Mouse (Mus musculus): Measurements from ENCODE around the gene Nudt8.
A peak's percentile ranks its signal among the peaks of the same experiment; 100 is the strongest.

Nudt8 gene

DNA sequence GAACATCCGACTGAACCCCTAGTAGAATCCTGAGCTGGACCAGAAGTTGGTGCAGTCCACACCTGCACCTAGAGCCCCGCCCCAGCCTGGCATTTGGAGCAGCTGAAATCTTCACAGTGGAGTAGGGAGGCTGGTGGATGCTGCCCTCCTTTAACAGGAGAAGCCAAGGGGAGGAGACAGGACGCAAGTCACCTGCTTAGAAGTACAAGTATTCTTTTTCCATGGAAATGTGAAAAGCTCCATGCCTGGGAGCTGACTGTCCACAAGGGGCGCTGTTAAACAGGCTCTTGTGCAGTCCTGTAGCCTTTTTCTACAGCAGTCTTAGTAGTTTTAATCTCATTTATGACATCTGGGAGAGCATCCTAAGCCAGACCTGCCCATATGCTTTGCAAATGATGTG lies 11.6 kb upstream of the Nudt8 start:
- DNase-seq, result no peak

DNA sequence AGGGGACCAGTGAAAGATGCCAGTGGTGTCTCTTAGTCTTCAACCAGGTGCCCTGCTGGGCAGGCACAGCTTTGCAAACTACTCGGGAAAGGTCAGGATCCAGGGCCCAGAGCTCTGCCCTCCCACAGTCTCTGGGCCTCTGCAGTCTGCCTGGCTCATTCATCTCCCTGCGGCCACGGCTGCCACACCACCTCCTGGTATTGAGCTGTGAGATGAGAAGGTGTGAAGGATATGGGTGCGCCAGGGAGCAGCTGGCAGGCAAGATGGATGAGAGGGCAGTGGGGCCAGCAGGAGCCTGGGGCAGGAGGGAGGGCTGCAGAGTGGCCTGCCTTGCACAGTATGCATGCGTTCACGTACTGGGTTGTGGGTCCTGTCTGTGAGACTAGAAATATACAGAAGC lies 9.6 kb upstream of the Nudt8 start:
- no peak for DNase-seq

DNA sequence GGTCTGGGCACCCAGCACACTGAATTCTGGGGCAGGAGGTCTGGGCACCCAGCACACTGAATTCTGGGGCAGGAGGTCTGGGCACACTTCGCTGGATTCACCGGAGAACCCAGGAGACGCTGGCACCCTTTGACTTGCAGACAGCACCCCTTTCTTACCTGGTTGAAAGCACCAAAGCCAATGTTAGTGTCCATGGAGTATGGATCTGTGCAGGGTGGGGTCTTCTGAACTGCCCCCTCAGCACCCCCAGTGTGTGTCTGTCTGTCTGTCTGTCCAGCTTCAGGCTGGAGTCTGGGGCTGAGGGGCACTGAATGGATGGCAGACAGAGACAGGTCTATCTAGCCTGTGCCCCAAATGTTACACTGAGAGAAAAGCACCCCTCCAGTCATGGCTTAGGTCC lies 8.8 kb upstream of the Nudt8 start:
- no peak for DNase-seq

DNA sequence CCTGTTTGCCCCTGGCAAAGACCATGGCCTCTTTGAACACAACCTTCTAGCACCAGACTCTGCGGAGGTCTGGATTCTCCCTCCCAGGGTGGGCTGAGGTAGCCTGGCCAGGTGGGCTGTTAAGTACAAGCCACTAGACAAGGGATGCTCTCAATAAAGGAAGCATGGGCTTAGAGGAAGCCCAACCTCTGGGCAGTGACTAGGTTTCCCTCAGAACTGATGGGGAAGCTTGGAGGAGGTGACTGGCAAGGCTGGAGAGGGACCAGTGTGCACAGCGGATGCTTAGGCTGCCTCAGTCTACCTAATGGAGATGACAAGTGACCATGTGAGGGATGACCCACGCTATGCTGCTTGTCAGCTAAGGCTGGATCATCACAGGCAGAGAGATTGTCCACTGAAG lies 8.4 kb upstream of the Nudt8 start:
- DNase-seq, result no peak

DNA sequence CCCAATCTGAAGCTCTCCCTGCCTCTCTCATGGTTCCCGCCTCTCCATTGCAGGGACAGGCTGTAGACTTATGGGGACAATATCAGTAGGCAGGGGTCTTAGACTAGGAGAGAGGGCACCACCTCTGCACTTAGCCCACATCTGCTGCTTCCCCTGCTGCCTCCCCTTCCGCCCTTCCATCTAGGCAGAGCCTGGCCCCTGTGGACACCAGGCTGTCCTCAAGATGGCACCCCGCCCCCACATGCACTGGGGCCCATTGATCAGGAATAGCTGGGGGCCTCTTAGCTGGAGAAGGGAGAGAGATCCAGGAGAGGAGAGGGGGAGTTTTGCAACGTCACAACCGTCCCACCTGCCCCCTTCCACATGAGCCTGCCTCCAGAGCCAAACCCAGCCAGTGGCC lies 8.0 kb upstream of the Nudt8 start, which contains the start of gene Tbx10:
Gene Tbx10, plus strand, starts transcription at position 337 of the 400 bp plus-strand sequence.
- no peak for DNase-seq

DNA sequence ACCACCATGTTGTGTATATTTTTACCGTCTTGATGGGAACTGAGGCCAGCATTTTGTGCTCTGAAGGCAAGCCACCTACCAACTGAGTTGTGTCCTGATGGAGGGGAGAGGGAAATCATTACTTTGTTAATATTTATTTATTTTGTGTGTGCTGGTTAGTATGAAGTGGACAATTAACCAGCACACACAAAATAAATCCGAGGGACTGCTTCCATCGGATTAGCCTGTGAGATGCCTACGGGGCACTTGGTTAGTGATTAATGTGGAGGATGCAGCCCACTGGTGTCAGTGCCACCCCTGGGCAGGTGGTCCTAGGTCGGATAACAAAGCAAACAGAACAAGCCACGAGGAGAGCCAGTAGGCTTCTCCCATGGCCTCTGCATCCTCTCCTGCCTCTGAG lies 5.4 kb upstream of the Nudt8 start:
- DNase-seq, result no peak

DNA sequence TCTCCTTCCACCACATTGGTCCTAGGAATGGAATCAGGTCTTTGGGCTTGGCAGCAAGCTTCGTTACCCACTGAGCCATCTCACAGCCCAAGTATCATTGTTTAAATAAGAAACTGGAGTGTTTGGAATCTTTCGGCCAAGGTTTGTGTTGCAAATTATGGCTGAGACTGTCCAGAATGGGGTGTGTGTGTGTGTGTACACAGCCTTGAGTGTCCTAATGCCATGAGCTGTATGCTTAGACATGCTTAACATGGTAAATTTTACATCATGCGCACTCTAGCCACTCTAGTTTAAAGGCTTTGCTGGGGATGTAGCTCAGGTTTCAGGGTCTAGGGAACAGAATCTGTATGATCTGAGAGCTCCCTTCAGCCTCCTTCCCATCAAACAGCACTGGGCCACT lies 4.9 kb upstream of the Nudt8 start:
- no peak for DNase-seq

DNA sequence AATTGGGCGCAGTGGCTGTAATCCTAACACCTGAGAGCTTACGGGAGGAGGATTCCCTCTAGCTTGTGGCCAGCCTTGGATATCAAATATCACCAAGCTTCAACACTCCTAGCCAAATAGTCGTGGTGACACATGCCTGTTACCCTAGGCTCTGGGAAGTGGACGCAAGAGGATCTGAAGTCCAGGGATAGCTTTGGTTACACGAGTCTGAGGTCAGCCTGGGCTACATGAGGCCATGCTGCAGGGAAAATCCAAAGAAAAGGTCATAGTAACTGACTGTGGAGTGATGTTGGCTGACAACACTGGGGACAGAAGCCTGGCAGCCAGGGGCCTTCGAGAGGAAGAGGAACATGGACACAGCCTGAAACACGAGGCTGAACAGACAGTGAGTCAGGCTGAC lies 4.3 kb upstream of the Nudt8 start:
- DNase-seq, result no peak

DNA sequence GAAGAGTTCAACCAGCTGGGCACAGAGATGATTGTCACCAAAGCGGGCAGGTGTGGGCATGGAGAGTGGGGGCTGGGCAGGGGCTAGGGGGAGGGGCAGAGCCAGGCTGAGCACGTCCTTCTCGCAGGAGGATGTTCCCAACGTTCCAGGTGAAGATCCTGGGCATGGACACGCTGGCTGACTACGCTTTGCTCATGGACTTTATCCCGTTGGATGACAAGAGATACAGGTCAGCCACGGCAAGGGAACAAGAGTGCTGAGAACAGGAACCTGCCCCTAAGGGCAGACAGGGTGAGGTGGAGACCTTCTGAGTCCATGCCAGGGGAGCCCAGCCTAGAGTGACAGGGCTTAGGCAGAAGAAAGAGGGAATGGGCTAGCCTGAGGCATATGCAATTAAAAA lies 3.6 kb upstream of the Nudt8 start:
- DNase-seq, result peak; percentile 31

DNA sequence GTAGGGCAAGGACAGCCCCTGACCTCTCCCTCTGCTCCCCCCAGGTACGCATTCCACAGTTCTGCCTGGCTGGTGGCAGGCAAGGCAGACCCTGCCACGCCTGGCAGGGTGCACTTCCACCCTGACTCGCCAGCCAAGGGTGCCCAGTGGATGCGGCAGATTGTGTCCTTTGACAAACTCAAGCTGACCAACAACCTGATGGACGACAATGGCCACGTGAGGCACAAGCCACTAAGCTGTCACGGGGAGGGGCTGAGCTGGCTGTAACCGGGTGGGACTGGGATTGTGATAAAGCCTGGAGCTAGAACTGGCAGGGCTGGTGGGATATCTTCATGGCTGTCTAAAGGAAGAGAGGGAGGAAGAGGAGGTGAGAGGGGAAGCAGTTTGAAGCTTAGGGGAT lies 3.1 kb upstream of the Nudt8 start:
- DNase-seq, result no peak

DNA sequence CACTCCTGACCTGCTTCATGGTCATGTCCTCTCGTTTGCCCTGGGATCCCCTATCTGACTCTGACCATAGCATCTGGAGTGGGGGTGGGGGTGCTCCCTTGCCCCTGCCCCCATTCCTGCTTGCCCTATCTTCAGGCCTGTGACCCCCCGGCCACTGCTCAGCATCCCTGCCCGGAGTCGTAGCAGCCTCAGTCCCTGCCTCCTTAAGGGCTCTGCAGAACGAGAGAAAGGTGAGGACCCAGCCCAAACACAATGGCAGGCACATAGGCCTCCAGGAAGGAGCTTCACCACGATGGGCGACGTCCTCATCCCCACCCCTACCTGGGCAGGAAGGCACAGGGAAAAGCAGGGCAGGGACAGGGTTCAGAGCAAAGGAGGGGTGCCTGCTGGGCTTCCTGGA lies 2.0 kb upstream of the Nudt8 start:
- no peak for DNase-seq

DNA sequence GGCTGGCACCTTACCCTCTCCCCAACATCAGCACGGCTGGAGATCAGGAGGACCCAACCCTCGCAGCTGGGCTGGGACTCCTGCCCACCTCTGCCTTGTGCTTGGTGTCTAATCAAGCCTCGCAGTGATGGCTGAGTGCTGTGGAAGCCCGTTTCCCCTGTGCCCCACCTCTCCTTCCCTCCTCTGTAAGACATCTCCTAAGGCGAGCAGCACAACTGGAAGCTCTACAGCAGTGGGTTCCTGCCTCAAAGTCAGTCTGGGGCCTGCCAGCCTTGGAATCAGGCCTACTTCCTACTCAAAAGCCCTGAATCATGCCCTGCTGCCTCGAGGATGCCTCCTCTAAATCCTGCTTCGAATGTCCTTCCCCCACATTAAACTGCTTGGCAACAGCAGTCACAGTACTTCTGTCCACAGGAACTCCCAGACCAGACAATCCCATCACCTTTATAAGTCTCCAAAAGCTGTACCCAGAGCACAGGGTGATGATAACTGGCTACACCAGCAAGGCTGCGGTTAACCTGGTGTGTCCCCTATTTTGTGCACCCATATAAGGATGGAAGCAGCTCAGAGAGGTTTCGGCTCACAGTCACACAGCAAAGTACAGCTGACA lies 1.2 kb upstream of the Nudt8 start:
- no peak for DNase-seq

DNA sequence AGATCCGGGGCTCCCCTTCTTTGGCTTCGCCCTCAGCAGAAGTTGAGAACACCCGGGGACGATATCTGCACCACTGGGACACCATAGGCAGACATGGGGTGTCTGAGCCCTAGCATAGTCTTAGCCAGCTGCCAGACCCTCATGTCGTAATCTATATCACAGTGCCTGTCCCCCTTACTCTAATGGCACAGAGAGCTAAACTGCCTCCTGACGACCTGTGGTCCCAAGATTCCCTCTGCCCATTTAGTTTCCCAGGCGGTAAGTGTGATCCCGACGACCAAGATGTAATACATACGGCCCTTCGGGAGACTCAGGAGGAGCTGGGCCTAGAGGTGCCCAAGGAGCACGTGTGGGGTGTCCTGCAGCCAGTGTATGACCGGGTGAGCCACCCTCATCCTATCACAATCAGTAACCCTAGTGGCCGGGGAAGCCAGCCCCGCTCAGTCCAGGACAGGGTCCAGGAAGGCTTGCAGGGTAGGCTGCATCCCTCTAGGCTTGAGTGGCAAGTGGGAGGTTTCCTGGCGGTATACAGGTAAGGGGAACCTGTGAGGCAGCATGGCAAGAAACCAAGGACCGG lies 657 bp downstream of the Nudt8 start:
- DNase-seq, result no peak

DNA sequence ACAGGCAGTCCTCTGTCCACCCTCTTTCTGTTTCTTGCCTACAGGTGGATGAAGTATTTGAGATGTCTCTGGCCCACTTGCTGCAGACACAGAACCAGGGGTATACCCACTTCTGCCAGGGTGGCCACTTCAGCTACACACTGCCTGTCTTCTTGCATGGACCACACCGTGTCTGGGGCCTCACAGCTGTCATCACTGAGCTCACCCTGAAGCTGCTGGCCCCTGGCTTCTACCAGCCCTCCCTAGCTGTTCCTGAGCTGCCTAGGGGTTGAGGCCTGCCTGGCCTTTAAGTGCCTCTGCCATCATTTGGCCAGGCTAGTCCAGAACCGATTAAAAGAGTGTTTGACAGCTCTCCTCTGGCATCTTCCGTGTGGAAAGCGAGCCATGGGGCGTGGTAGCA lies 1.4 kb downstream of the Nudt8 start:
- no peak for DNase-seq

DNA sequence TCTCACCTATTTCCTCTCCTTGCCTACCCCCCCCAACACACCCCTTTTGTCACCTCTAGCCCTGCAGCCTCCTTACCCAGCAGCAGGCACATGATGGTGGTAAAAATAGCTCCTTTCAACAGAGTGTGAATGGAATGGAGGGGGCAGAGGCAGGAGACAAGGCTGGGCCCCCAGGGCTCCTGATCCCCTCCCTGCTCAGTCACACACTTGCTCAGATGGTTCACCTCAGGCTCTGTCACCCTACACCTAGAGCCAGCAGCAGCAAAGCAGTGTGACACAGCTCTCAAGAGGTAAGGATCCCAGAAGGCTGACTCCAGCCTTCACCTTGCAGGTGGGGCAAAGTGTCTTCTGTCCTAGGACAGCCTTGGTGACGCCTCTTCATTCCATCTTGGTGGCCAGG lies 2.7 kb downstream of the Nudt8 start, which contains the start of gene Doc2g:
Gene Doc2g, plus strand, starts transcription at position 202 of the 400 bp plus-strand sequence.
- DNase-seq, result no peak

DNA sequence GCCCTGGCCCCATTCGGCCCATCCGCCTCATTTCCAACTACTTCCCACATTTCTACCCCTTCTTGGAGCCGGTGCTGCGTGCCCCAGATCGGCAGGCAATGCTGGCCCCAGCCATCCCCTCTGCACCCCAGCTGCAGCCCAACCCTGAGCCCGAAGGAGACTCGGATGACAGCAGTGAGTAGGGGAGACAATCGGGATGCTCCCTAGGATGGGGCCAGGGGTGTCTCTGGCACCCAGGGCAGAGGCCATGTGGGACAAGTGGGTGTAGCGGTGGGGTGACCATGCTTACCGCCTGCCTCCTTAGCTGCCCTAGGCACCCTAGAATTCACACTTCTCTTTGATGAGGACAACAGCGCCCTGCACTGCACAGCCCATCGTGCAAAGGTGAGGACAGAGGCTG lies 3.3 kb downstream of the Nudt8 start:
- no peak for DNase-seq

DNA sequence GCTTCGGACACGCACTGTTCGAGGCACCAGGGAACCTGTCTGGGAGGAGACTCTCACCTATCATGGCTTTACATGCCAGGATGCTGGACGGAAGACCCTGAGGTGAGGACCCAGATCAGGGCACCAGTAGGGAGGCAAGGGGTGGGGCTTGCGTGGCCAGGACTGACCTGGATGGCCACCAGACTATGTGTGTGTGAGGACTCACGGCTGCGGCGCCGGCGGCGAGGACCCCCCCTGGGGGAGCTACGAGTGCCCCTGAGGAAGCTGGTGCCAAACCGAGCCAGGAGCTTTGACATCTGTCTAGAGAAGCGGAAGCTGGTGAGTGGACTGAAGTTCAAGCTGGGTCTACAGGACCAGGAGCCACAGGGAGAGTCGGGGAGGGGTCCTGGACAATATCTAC lies 4.0 kb downstream of the Nudt8 start:
- no peak for DNase-seq

DNA sequence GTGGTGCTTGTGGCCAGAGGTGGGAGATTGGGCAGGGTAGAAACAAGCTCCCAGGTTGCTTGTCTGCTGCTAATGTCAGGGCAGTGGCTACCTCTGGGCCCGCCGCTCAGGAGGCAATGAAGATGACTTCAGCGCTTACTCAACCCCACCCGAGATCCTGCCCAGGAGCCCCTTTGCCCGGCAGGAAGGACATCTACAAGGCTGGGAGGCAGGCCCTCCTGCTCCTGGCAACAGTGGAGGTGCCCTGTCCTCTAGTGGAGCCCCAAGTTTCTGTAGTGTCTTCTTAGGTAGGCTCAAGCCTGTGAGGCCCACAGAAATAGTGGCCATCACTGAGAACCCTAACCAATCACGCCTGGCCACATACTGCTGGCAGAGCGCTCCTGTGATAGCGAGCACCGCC lies 4.7 kb downstream of the Nudt8 start:
- DNase-seq, result no peak

DNA sequence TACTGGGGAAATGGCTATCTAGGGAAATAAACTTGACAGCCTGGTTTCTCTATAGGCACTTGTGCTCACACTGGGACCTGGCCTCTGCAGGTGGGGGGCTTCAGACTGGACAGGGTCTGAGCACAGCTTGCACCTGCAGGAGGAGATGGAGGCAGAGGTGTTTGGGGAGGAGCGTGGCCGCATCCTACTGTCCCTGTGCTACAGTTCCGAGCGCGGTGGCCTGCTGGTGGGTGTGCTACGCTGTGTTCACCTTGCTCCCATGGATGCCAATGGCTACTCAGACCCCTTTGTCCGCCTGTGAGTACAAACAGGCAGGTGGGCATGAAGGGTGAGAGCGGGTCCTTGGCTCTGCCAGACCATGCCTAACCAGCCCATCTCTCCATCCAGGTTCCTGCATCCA lies 5.6 kb downstream of the Nudt8 start:
- no peak for DNase-seq

DNA sequence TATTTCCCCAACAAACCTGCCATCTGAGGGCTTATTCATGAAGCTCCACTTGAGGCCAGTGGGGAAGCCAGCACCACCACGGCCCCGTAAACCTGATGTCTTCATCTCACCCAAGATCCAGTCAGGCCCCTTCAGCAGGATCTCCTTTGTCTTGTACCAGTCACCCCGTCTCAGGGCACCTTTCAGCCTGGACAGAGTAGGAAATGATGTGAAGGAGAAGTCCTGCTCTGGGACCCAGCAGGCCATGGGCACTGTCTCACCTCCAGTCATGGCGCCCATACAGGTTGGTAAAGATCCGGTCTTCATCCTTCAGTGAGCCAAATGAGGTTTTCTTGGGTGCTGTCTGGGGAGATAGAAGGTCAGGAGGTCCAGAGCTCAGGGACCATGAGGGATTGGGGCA lies 10.7 kb downstream of the Nudt8 start:
- DNase-seq, result no peak

DNA sequence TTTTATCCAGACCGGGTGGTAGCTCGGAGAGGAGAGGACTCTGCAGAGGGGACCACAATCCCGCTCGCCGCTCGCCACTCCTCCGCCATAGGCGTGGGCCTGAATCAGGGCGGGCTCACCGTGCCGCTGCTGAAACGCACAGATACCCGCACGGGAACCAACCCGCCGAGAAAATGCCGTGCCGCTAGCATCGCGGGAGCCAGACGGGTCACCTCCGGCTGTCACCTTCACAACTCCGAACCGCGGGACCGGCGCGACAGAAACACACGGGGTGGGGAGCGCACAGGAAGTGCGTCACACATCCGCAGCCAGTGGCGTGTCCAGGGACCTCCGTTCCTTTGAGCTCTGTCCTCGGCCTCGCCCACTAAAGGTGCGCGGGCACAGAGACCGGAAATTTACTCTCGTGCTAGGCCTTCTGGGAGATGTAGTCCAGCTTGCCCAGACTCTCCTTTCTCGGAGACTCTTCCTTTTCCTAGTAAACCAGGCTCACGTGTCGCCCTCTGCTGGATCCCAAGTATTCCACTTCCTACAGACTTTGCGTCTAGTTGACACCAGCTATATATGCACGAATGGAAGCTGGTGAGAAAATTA lies 12.1 kb downstream of the Nudt8 start, which contains the start of gene Ndufv1:
Gene Ndufv1, minus strand, starts transcription at position 375 of the 591 bp plus-strand sequence.
- peak; percentile 99 for DNase-seq

DNA sequence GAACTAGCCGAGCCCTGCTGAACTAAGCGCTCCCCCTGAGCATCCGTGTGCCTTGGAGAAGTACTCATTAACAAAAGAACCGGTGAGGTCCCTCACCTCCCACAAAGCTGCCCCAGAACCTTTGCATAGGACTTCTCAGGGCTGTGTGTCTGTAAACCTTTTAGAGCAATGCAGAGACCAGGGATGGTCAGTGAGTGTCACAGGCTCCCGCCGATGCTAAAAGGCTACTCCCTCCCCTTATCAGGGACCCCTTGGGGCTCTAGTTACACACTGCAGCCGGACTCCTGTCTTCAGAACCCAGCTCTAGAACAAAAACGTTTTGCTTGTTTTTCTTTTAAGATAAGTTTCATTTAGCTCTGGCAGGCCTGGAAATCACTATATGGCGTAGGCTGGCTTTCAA lies 12.7 kb downstream of the Nudt8 start:
- no peak for DNase-seq

DNA sequence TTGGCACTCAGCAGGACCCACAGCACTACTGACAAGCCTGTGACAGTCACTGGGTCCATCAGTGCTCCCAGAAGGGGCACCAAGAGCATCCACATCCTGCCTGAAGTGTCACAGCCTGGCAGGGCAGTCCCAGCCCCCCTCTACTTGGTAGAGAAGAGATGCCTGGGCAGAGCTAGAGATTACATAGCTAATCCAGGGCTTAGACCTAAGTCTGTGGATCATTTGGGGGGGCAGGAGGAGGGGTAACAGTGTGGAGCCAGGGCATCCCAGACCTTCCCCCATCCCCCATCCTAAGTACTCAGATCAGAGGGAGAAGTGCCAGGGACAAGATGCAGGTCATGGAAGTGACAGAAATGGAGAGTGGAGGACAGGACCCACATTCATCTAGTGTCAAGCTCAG lies 14.4 kb downstream of the Nudt8 start:
- no peak for DNase-seq

DNA sequence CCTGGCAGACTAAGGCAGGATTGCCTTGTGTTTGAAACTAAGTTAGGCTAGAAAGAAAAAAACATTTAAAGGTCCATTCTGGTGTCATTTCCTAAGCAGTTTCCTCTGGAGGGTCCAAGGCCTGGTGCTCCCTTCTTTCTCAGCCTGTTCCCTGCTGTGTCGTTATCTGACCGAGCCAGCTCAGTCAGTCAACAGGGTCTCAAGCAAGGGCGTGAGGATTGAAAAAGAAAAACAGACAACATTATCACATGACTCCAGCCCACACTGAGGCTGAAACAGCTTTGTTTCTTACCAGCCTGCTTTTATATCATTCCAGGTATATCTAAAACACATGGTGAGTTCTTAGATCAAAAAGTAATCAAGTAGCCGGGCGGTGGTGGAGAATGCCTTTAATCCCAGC lies 15.3 kb downstream of the Nudt8 start:
- no peak for DNase-seq
